Mouse (Mus musculus): ENCODE measurements at regions not wholly inside any gene's neighbourhood (a gene's known extent, or its start where the extent isn't known, plus 50 kb on each side); places are given as distances from the start of the nearest gene placed in this dataset.

GRCm38 (mm10) chr6:147755750-147756523 lies 280.3 kb downstream of the Ccdc91 start:
- DNase-seq, result no peak

DNA sequence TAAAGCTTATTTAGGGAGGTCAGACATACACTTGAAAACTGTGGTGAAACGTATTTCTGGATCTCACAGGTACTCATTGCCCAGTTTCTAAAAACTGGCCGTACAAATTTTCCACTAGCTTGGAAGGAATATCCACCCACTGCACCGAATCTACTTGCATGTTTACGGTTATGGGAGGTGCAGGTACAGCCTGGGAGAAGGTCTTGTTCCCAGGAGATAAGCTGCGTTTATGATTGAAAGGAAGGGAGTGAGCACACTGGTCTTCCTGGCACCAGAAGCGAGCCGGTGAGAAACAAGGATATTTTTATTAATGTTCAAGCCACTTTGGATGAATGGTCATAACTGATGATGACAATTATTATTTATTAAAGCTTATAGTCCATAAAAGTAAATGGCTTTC lies 283.9 kb downstream of the Ccdc91 start:
- no peak for DNase-seq

GRCm38 (mm10) chr6:147760113-147760512 lies 284.5 kb downstream of the Ccdc91 start:
- no peak for DNase-seq

DNA sequence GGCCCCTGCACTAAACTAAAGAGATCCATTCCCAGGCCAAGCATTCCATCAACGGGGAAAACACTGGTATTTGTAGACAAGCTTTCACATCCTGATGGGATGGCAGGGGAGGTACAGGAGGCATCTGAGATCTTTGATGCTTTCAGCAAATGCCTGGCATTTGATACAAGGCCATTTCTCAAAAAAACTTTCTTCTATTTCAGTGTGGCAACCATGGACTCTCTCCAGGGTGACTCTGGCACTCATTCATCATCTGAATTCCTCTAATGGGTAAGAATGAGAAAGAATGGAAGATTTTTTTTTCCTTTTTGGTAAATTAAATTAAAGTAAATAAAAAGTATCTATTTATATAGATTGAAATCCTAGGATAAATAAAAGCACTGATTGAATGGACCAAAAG lies 281.8 kb upstream of the Far2 start:
- no peak for DNase-seq

- DNase-seq, result no peak
Observed at GRCm38 (mm10) chr6:147769180-147769579, 277.9 kb upstream of the Far2 start.

- no peak for DNase-seq
Observed at GRCm38 (mm10) chr6:147770034-147770433, 277.0 kb upstream of the Far2 start.

DNA sequence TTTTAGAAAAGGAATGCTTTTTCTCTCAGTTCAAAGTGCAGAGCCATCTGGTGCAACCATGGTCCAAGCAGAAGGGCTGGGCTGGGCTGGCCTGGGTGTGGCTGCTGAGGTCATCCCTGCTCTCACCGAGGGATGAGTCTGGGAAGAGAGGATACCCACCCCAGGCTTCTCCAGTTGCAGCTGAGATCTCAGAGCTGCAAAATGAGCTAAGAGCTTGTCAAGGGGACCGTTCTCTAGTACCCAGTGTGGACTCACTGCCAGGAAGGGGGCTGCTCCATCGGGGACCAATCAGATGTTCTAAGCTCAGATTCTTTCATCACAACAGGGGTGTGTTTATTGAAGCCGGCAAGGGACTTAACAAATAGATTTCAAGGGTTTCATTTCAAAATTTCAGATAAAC lies 275.6 kb upstream of the Far2 start:
- peak; percentile 6 for DNase-seq

DNA sequence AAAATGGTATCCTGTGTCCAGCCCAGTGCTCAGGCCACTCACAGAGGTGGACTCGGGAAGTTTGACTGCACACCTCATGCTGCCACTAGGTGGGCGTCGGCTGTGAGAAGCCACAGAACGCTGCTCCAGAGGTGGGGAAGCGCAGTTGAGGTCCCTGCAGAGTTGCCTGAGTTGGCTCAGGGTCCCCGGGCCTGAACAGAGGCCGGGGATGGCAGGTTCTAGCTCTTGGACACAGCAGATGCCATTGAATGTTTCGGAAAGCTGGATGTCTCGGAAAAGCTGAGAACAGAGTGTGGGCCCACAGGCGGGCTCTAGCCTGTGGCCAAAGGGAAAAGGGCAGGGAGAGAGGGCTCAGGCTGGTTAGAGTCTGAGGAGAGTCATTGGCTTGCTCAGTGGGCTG lies 273.2 kb upstream of the Far2 start:
- no peak for DNase-seq

- DNase-seq, result no peak
Observed at GRCm38 (mm10) chr6:147774626-147775025, 272.4 kb upstream of the Far2 start.

GRCm38 (mm10) chr6:147779466-147779865 lies 267.6 kb upstream of the Far2 start:
- no peak for DNase-seq

DNA sequence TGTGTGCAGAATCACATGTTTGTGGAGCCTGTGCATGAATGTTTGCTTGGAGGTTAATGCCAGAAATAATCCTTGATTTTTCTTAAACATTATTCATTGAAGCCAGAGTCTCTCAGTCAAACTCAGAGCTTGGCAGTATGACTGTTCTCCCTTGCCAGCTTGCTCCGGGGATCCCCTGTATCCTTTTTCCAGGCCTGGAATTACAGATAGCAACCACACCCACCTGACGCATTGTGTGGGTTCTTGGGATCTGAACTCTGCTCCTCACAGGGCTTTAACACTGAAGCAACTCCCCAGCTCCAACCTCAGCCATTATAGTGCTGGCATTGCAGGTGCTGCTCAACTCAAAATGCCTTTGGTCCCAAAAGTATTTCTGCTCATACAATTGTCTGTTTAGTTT lies 262.8 kb upstream of the Far2 start:
- DNase-seq, result no peak

DNA sequence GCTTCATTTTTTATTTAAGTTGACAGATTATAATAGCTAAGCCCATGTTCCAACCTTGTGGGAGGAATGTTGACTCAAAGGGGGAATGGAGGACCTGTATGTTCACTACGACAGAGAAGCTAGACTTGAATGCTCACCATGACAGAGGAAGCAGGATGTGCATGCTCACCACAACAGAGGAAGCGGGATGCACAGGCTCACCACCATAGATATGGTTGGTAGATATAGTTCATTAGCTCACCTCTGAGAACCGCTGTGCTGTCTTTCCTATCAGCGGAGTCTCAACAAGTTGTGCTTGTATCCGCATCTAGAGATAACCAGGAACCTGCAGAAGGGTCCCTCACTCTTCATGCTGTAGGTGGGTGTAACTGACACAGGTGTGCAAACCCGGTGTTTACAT lies 262.2 kb upstream of the Far2 start:
- DNase-seq, result no peak

DNA sequence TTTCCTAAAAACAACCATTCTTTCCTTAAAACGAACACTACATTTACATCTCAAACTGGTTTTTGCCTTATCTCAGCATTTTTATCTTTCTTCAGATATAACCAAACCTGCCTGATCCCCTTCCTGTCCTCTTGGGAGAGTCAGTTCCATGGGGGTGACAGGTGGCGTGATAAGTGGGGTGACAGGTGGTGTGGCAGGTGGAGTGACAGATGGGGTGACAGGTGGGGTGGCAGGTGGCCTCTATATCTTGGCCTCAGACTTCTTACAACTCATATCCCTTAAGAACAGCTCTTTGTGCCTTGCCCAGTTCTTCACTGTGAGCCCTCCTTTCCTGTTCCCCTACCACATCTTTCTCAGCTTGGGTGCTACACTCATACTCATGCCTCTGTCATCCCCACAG lies 259.0 kb upstream of the Far2 start:
- DNase-seq, result peak; percentile 6

DNA sequence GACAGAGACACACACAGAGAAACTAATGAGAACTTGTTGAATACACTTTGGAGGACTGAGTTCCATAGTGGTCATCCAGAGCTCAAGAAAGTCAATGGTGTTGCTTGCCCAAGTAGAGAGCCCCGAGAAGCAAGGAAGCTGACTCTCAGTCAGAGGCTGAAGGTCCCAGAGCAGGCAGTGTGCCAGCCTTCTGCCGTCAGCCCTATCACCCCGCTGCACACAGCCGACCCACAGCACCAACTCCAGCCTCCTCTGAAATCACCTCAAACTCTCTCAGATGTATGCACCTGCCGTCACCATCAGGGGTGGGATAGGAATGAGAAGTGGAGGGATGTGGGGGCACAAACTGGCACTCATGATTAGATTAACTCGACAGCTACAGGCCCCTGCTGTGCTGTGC lies 257.9 kb upstream of the Far2 start:
- DNase-seq, result no peak

DNA sequence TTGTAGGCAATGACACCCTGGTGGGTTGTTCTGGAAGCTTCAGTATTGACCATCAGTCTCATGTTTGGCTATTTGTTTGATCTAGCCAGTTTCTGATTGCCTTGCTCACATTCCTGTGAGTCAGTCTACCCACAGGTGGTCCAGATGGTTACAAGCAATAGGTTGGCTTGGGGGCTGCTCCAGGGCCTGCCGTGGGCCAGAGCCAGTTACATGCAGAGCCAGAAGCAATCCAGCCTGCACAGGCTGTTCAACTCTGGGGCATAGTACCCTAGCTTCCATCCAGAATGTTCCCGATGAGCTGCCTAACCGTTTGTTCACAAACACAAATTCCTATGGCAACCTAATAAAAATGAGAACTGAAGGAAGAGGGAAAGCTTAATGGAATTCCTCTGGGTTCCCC lies 253.2 kb upstream of the Far2 start:
- no peak for DNase-seq

- DNase-seq, result no peak
Observed at GRCm38 (mm10) chr6:147794351-147794750, 252.7 kb upstream of the Far2 start.

DNA sequence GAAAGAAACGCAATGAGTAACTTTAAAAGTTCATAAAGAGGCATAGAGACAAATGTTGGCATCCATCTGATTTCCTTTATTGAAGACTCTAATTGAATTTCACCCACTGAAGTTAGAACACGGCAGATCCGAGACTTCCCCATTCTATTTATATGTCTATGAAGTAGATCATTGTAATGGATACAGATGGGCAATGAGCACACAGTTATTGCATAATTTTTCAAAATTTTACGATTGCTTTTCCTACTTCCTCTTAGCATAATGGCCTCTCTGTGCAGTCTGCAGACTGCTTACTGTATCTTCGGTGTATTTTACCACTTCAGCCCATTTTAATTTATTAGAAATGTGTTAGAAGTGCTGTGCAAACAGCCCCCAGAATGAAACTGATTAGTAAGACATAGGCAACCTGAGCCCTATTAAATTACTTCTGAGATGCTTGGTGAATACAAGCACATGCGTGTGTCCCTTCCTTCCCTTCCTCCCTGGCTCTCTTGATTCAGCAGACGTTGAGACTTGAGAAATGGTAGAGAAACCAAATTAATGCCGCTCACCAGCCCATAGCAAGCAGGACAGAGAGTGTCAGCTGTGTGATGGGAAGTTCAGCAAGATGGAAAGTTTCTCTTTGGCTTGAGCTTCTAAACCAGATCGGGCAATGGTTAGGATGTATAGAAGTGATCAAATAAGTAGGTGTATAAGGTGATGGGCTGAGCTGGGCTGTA lies 247.9 kb upstream of the Far2 start:
- DNase-seq, result no peak

GRCm38 (mm10) chr6:147799861-147800260 lies 247.2 kb upstream of the Far2 start:
- DNase-seq, result no peak

DNA sequence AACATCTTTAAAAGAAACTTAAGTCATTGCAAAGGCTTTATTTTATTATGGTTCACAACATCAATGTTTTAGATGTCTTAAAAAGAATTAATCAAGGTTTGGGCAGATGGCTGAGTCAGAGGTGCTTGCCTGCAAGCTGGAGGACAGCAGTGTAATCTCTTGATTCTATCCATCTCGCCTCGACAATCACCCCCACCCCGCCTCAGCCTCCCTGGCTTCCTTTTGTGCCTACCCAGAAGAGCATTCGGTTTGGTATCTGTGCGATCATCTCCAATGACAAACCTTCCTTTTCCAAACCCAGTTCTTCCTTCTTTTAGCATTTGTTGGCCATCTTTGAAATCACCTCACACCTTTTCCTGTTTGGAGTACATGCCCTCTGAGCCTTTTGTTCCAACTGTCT lies 246.2 kb upstream of the Far2 start:
- DNase-seq, result no peak

DNA sequence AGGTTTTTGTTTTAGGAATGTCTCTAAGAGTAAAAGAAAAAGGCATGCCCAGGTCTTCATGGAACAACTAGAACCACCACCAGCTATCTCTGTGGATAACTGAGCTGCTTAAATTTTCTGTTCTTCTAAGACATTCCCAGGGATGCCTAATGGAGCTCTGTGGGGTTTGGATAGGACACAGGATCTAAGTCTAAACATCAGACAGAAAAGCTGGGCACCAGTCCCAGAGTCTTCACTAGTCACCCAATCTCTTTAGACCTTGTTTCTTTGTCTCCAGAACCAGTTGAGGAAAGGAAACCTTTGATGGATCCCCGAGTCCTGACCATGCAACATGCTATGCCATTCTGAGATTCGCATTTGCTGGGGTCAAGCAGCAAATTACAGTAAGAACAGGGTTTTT lies 243.2 kb upstream of the Far2 start:
- DNase-seq, result no peak

GRCm38 (mm10) chr6:147810710-147811109 lies 236.3 kb upstream of the Far2 start:
- peak; percentile 54 for DNase-seq

- DNase-seq, result no peak
Observed at GRCm38 (mm10) chr6:147816861-147817260, 230.2 kb upstream of the Far2 start.

DNA sequence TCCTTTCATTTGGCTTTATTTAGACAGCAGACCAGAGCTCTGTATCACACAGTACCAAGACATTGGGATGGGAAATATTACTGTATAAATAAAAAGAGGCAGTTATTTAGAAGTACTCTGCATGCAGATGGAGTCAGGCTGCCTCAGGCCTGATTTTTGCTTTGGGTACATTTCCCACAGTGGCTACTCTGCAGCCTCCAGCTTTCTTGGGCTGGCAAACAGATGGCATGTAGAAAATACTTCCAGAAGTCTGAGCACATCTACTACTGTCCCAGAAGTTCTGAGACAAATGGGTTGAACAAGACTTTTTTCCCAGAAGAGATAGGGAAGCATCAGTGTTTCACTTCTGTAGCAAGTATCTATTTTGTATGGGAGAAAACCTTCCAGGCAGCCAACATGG lies 229.8 kb upstream of the Far2 start:
- DNase-seq, result no peak

DNA sequence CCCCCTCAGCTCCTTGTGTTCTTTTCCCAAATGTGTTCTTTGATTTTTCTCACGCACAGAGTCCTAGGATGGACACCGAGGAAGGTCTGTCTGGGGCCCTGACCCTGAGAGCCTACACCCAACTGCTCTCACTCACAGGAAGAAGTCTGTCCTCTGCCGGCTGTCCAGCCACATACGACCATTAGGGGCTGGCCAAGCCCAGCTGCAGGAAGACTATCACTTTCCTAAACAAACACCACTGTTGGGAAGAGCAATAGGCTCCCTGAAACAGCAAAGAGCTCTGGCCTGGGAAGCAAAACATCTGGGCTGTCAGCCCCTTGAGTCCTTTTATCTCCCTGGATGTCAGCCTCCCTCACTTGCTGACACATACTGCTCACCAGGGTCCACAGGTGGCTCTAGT lies 224.8 kb upstream of the Far2 start:
- no peak for DNase-seq

GRCm38 (mm10) chr6:147832521-147832920 lies 214.5 kb upstream of the Far2 start:
- DNase-seq, result no peak
